Mouse (Mus musculus): ENCODE measurements around the gene Lefty2.
A peak's percentile ranks its signal among the peaks of the same experiment; 100 is the strongest.

DNA sequence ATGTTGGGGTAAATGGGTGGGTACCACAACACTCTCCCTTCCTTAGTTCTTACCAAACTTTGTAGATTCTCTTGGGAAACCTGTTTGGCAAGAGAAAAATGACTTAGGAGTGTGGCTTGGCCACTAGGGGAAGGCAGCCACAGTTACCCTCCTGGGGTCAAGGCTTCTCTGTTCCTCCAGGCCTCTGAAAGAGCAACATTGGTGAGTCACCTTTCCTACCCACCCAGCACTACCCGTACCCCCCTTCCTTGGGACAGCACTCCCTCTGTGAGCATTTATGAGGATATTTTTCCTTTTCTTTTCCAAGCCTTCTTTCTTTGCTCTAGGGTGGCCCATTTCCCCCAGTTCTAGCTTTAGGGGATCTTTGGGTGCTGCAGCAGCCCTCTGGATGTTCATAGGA lies 51.0 kb downstream of the Lefty2 start:
- TF ChIP-seq CTCF (IDR thresholded peaks at IDR 0.05) (peak; percentile 43), EP300 (IDR thresholded peaks at IDR 0.05) (no peak)
